Mouse (Mus musculus) kidney, adult 18-20 months (tissue): ENCODE results near the gene Esp3.
"Not testable (repeated sequence)": the region's sequence is repeated elsewhere in the genome, so short reads cannot be mapped to it uniquely, and the experiment has no call there.

ENCODE experiments used
- DNase-seq: peaks from one replicate; pipeline ENCODE4 v3.0.0; 2021

Gene Esp3

GRCm38 (mm10) chr17:40631775-40632174 is at the start of gene Esp3:
Gene Esp3, plus strand, starts transcription at chr17:40632075.
- not testable (repeated sequence) for DNase-seq

GRCm38 (mm10) chr17:40583906-40584305 is 48.0 kb upstream of the Esp3 start:
- DNase-seq: not testable (repeated sequence)

GRCm38 (mm10) chr17:40591297-40591696 is 40.6 kb upstream of the Esp3 start:
- no peak for DNase-seq

- DNase-seq: no peak
These were observed 33.6 kb upstream of the Esp3 start, which contains the start of gene Esp4 for GRCm38 (mm10) chr17:40598294-40598693. Gene Esp4, plus strand, starts transcription at chr17:40598594.

GRCm38 (mm10) chr17:40662118-40662679 is 30.3 kb downstream of the Esp3 start:
- DNase-seq: not testable (repeated sequence)

- DNase-seq: not testable (repeated sequence)
These were observed 31.4 kb downstream of the Esp3 start for GRCm38 (mm10) chr17:40663161-40663811.
